Mouse (Mus musculus) embryonic facial prominence, embryonic 10.5 days (tissue): Measurements from ENCODE around the gene Ltc4s. TPM values are rescaled to one million over a fixed set of nuclear protein-coding genes. Genes with fewer than 3 reads are reported as not detected.

Source experiments
- DNase-seq: peaks from one replicate; pipeline ENCODE4 v3.0.0-alpha.2; 2017; ENCODE audit warnings: low spot score
- H3K27ac ChIP-seq: fragments of 300-500 bp; sonication (generic); replicated peaks from 2 replicates; pipeline ENCODE4 v1.5.1; 2016; ENCODE audit warnings: mild to moderate bottlenecking
- H3K27me3 ChIP-seq: fragments of 300-500 bp; sonication (generic); replicated peaks from 2 replicates; pipeline ENCODE4 v1.6.1; 2016; ENCODE audit warnings: low read depth, mild to moderate bottlenecking; ENCODE audit not compliant: poor library complexity, severe bottlenecking
- H3K36me3 ChIP-seq: fragments of 300-500 bp; sonication (generic); replicated peaks from 2 replicates; pipeline ENCODE4 v1.6.1; 2016; ENCODE audit warnings: mild to moderate bottlenecking, moderate library complexity
- H3K4me1 ChIP-seq: fragments of 300-500 bp; sonication (generic); 2 replicates; pipeline ENCODE4 v1.6.1; 2016
- H3K4me3 ChIP-seq: fragments of 300-500 bp; sonication (generic); 2 replicates; pipeline ENCODE4 v1.5.1; 2016; ENCODE audit warnings: mild to moderate bottlenecking, moderate library complexity
- H3K9me3 ChIP-seq: fragments of 300-500 bp; sonication (generic); 2 replicates; pipeline ENCODE4 v1.6.1; 2016; ENCODE audit warnings: mild to moderate bottlenecking
- WGBS: fragments of 180-500 bp; shearing (Covaris S2); methylation state at CpG from one replicate; pipeline ENCODE4 v1.1.7; 2016; 5-methylcytosine and 5-hydroxymethylcytosine counted together
- polyA plus RNA-seq: library from polyadenylated mRNA; unstranded; fragments of >200 nt; fragmentation: Nextera tagmentation; extraction: Ambion mirVana; gene quantifications from 2 replicates; pipeline ENCODE4 v1.2.1, GENCODE M21; 2016

The Ltc4s gene
- polyA plus RNA-seq, 1 experiment from 2014 or later: 1.4 TPM

- no peak for DNase-seq
- Histone ChIP-seq H3K4me3 (no peak overlapping the region), H3K27me3 (peaks cover 45% of the 10 kb centered on the region), H3K27ac (no peak overlapping the region), H3K9me3 (no peaks in the 10 kb centered on the region), H3K4me1 (peaks cover 26% of the 10 kb centered on the region), H3K36me3 (peaks cover 2% of the 10 kb centered on the region)
- 90% methylated on average over 7 of the region's 7 CpGs for WGBS
Measured at GRCm38 (mm10) chr11:50240235-50240911, 2.0 kb upstream of the Ltc4s start.

GRCm38 (mm10) chr11:50238821-50239791 lies 690 bp upstream of the Ltc4s start:
- no peak for DNase-seq
- Histone ChIP-seq H3K27me3 (peaks cover 55% of the 10 kb centered on the region), H3K9me3 (no peaks in the 10 kb centered on the region), H3K36me3 (peaks cover 14% of the 10 kb centered on the region), H3K27ac (no peak overlapping the region), H3K4me1 (peaks cover 26% of the 10 kb centered on the region), H3K4me3 (no peak overlapping the region)
- 89% methylated on average over 9 of the region's 9 CpGs for WGBS

- whole genome bisulfite sequencing: 2% methylated on average over 66 of the region's 66 CpGs
- peaks cover 26% of the 10 kb centered on the region for H3K4me1 ChIP-seq
- H3K27me3 ChIP-seq: peaks cover 55% of the 10 kb centered on the region
- peak overlapping the region; percentile 64 for H3K27ac ChIP-seq
- peak overlapping the region; percentile 75 for H3K4me3 ChIP-seq
- H3K9me3 ChIP-seq: no peaks in the 10 kb centered on the region
- DNase-seq: no peak
- peaks cover 34% of the 10 kb centered on the region for H3K36me3 ChIP-seq
Measured at GRCm38 (mm10) chr11:50236937-50237835, 1.2 kb downstream of the Ltc4s start.

- Histone ChIP-seq H3K27ac (peak overlapping the region; percentile 64), H3K27me3 (peaks cover 55% of the 10 kb centered on the region)
- under 1% methylated on average over 26 of the region's 27 CpGs for WGBS
Measured at GRCm38 (mm10) chr11:50236540-50236936, 1.9 kb downstream of the Ltc4s start.

GRCm38 (mm10) chr11:50234606-50235005 lies 3.8 kb downstream of the Ltc4s start:
- H3K36me3 ChIP-seq: peaks cover 47% of the 10 kb centered on the region
- peaks cover 67% of the 10 kb centered on the region for H3K27me3 ChIP-seq
- DNase-seq: no peak
- H3K9me3 ChIP-seq: no peaks in the 10 kb centered on the region
- no peak overlapping the region for H3K4me3 ChIP-seq
- H3K27ac ChIP-seq: no peak overlapping the region
- 95% methylated on average over 25 of the region's 25 CpGs for WGBS
- peaks cover 48% of the 10 kb centered on the region for H3K4me1 ChIP-seq

More at GRCm38 (mm10) chr11:50236540-50236936, 1.9 kb downstream of the Ltc4s start:
- Histone ChIP-seq H3K4me3 (peak overlapping the region; percentile 75), H3K4me1 (peaks cover 31% of the 10 kb centered on the region), H3K9me3 (no peaks in the 10 kb centered on the region), H3K36me3 (peaks cover 40% of the 10 kb centered on the region)
- DNase-seq: peak; percentile 95

- no peaks in the 10 kb centered on the region for H3K9me3 ChIP-seq
- peaks cover 47% of the 10 kb centered on the region for H3K36me3 ChIP-seq
- no peak overlapping the region for H3K27ac ChIP-seq
- peaks cover 54% of the 10 kb centered on the region for H3K4me1 ChIP-seq
- no peak overlapping the region for H3K4me3 ChIP-seq
- DNase-seq: no peak
- 84% methylated on average over 11 of the region's 11 CpGs for WGBS
- peaks cover 65% of the 10 kb centered on the region for H3K27me3 ChIP-seq
Measured at GRCm38 (mm10) chr11:50233993-50234392, 4.4 kb downstream of the Ltc4s start.

GRCm38 (mm10) chr11:50233022-50233421 lies 5.4 kb downstream of the Ltc4s start:
- peaks cover 59% of the 10 kb centered on the region for H3K4me1 ChIP-seq
- WGBS: 94% methylated on average over 13 of the region's 13 CpGs
- H3K36me3 ChIP-seq: peaks cover 47% of the 10 kb centered on the region
- no peak overlapping the region for H3K27ac ChIP-seq
- no peaks in the 10 kb centered on the region for H3K9me3 ChIP-seq
- H3K4me3 ChIP-seq: no peak overlapping the region
- peaks cover 56% of the 10 kb centered on the region for H3K27me3 ChIP-seq
- no peak for DNase-seq

- peak overlapping the region; percentile 49 for H3K4me3 ChIP-seq
- H3K36me3 ChIP-seq: peaks cover 47% of the 10 kb centered on the region
- 21% methylated on average over 8 of the region's 8 CpGs for WGBS
- H3K9me3 ChIP-seq: no peaks in the 10 kb centered on the region
- peaks cover 44% of the 10 kb centered on the region for H3K27me3 ChIP-seq
- no peak overlapping the region for H3K27ac ChIP-seq
- peaks cover 63% of the 10 kb centered on the region for H3K4me1 ChIP-seq
- DNase-seq: peak; percentile 62
Measured at GRCm38 (mm10) chr11:50231411-50231810, 7.0 kb downstream of the Ltc4s start.

GRCm38 (mm10) chr11:50230481-50231304 lies 7.7 kb downstream of the Ltc4s start:
- Histone ChIP-seq H3K4me1 (peaks cover 63% of the 10 kb centered on the region), H3K4me3 (peak overlapping the region; percentile 49), H3K36me3 (peaks cover 47% of the 10 kb centered on the region), H3K27me3 (peaks cover 44% of the 10 kb centered on the region), H3K9me3 (no peaks in the 10 kb centered on the region), H3K27ac (no peak overlapping the region)
- peak; percentile 36 for DNase-seq
- 23% methylated on average over 45 of the region's 45 CpGs for WGBS

GRCm38 (mm10) chr11:50229252-50229910 lies 9.0 kb downstream of the Ltc4s start:
- 36% methylated on average over 7 of the region's 7 CpGs for WGBS
- Histone ChIP-seq H3K27ac (peak overlapping the region; percentile 26; the same call in 1 of the 2 replicates), H3K9me3 (no peaks in the 10 kb centered on the region), H3K4me1 (peaks cover 69% of the 10 kb centered on the region), H3K27me3 (peaks cover 31% of the 10 kb centered on the region), H3K36me3 (peaks cover 35% of the 10 kb centered on the region), H3K4me3 (peak overlapping the region; percentile 11; the same call in 1 of the 2 replicates)
- no peak for DNase-seq

GRCm38 (mm10) chr11:50228772-50229171 lies 9.6 kb downstream of the Ltc4s start:
- peak; percentile 65 for DNase-seq
- 15% methylated on average over 3 of the region's 3 CpGs for WGBS
- no peaks in the 10 kb centered on the region for H3K9me3 ChIP-seq
- H3K27me3 ChIP-seq: peaks cover 33% of the 10 kb centered on the region
- peak overlapping the region; percentile 49; the same call in 1 of the 2 replicates for H3K27ac ChIP-seq
- H3K4me1 ChIP-seq: peaks cover 75% of the 10 kb centered on the region
- peaks cover 29% of the 10 kb centered on the region for H3K36me3 ChIP-seq
- peak overlapping the region; percentile 11 for H3K4me3 ChIP-seq
